ENCODE assay signal across 8 mouse cellular contexts in genomic region chr7:112825339-112825781, GRCm38 (mm10).
DNase-seq lines count a peak whose midpoint lies in the region; ATAC-seq and TF ChIP-seq lines count a peak whose summit lies in the region.

No protein-coding gene starts in this region.

- no peak for TF ChIP-seq CTCF in lung, embryonic 14.5 days (IDR thresholded peaks at IDR 0.05; ENCODE audit: low read depth)
- no peak for TF ChIP-seq CTCF in intestine, postnatal 0 days (IDR thresholded peaks at IDR 0.05; ENCODE audit: low read depth)
- TF ChIP-seq CTCF in olfactory bulb, adult 2 months (IDR thresholded peaks at IDR 0.05; ENCODE audit: insufficient read depth, low read depth, low read length) = no peak

- peak; percentile 62 for DNase-seq in lung, embryonic 14.5 days
- DNase-seq in lung, adult 18-20 months = no peak
- DNase-seq in forebrain, embryonic 14.5 days (ENCODE audit: low spot score) = peak; percentile 82
- no peak for DNase-seq in frontal cortex, postnatal 10 days (ENCODE audit: low spot score in 2 of 2)
- no peak for DNase-seq in urinary bladder, postnatal 4 days (ENCODE audit: low spot score in 2 of 2)

- H3K4me2 ChIP-seq in lung, embryonic 14.5 days = peak overlapping the region; percentile 47
- H3K4me2 ChIP-seq in forebrain, embryonic 14.5 days (ENCODE audit: low read length) = peak overlapping the region; percentile 34
- peak overlapping the region; percentile 55 for H3K4me2 ChIP-seq in intestine, postnatal 0 days (replicated peaks; ENCODE audit: low read depth)

- H3K36me3 ChIP-seq in lung, embryonic 14.5 days (ENCODE audit: insufficient read depth) = no peaks in the 10 kb centered on the region
- H3K36me3 ChIP-seq in forebrain, embryonic 14.5 days (ENCODE audit: control insufficient read depth, insufficient read depth, low read length) = no peaks in the 10 kb centered on the region
- H3K36me3 ChIP-seq in intestine, postnatal 0 days (ENCODE audit: control insufficient read depth, insufficient read depth) = no peaks in the 10 kb centered on the region

- H3K9me3 ChIP-seq in lung, embryonic 14.5 days (ENCODE audit: low read depth, low read length) = no peaks in the 10 kb centered on the region
- no peaks in the 10 kb centered on the region for H3K9me3 ChIP-seq in forebrain, embryonic 14.5 days (replicated peaks; ENCODE audit: control insufficient read depth, low read length)
- H3K9me3 ChIP-seq in intestine, postnatal 0 days (ENCODE audit: control insufficient read depth) = no peaks in the 10 kb centered on the region

- no peak overlapping the region for H3K9ac ChIP-seq in lung, embryonic 14.5 days
- peak overlapping the region; percentile 41; the same call in 1 of the 2 replicates for H3K9ac ChIP-seq in forebrain, embryonic 14.5 days (ENCODE audit: low read length)
- H3K9ac ChIP-seq in intestine, postnatal 0 days (ENCODE audit: low read depth, low read length) = peak overlapping the region; percentile 38; the same call in 1 of the 2 replicates

- 6% methylated on average over 11 of the region's 11 CpGs for WGBS in lung, embryonic 14.5 days
- 2% methylated on average over 11 of the region's 11 CpGs for WGBS in forebrain, embryonic 14.5 days
- 5% methylated on average over 11 of the region's 11 CpGs for WGBS in intestine, postnatal 0 days
- WGBS in olfactory bulb, adult 2 months = 49% methylated on average over 11 of the region's 11 CpGs

- ATAC-seq in lung, embryonic 14.5 days (ENCODE audit: insufficient read depth) = peak; percentile 18; the same call in 1 of the 2 replicates
- ATAC-seq in forebrain, embryonic 14.5 days = peak; percentile 27
- peak; percentile 28 for ATAC-seq in intestine, postnatal 0 days
- no peak for ATAC-seq in cerebellum, adult (ENCODE audit: insufficient number of reproducible peaks, low FRiP score, low TSS enrichment)

- peaks cover 62% of the 10 kb centered on the region for H3K4me1 ChIP-seq in lung, embryonic 14.5 days (ENCODE audit: insufficient read depth)
- H3K4me1 ChIP-seq in forebrain, embryonic 14.5 days (ENCODE audit: control insufficient read depth, insufficient read depth, low read length) = peaks cover 49% of the 10 kb centered on the region
- H3K4me1 ChIP-seq in intestine, postnatal 0 days (replicated peaks; ENCODE audit: control insufficient read depth, insufficient read depth, low read length) = peaks cover 25% of the 10 kb centered on the region
- peaks cover 22% of the 10 kb centered on the region for H3K4me1 ChIP-seq in olfactory bulb, adult 2 months (ENCODE audit: control insufficient read depth, insufficient read depth, low read length)

- TF ChIP-seq POLR2A in olfactory bulb, adult 2 months (IDR thresholded peaks at IDR 0.05; ENCODE audit: insufficient read depth, low read depth, low read length) = no peak

- no peak overlapping the region for H3K4me3 ChIP-seq in lung, embryonic 14.5 days (ENCODE audit: low read depth, low read length)
- H3K4me3 ChIP-seq in forebrain, embryonic 14.5 days (ENCODE audit: low read depth, low read length) = no peak overlapping the region
- H3K4me3 ChIP-seq in intestine, postnatal 0 days (ENCODE audit: low read depth, low read length) = no peak overlapping the region
- no peak overlapping the region for H3K4me3 ChIP-seq in olfactory bulb, adult 2 months (ENCODE audit: insufficient read depth, low read depth, low read length)

- H3K27ac ChIP-seq in lung, embryonic 14.5 days (ENCODE audit: low read depth) = peak overlapping the region; percentile 96
- H3K27ac ChIP-seq in forebrain, embryonic 14.5 days (ENCODE audit: low read depth, low read length) = peak overlapping the region; percentile 89
- H3K27ac ChIP-seq in intestine, postnatal 0 days (ENCODE audit: low read depth, low read length) = peak overlapping the region; percentile 92
- peak overlapping the region; percentile 95 for H3K27ac ChIP-seq in olfactory bulb, adult 2 months (ENCODE audit: insufficient read depth, low read depth, low read length)

- H3K27me3 ChIP-seq in lung, embryonic 14.5 days (ENCODE audit: insufficient read depth, low read length) = no peaks in the 10 kb centered on the region
- H3K27me3 ChIP-seq in forebrain, embryonic 14.5 days (replicated peaks; ENCODE audit: control insufficient read depth, insufficient read depth, low read length) = no peaks in the 10 kb centered on the region
- no peaks in the 10 kb centered on the region for H3K27me3 ChIP-seq in intestine, postnatal 0 days (replicated peaks; ENCODE audit: control insufficient read depth, insufficient read depth, low read length)

Comparison
In these comparisons a context has a peak if more than half of its experiments do, and no peak if none do; other contexts are left out.
1. DNase-seq: peak in lung, embryonic 14.5 days (single experiment) and forebrain, embryonic 14.5 days (single experiment); none in lung, adult 18-20 months (0 of 2), frontal cortex, postnatal 10 days (0 of 2) and urinary bladder, postnatal 4 days (0 of 2).
2. Peak in every context shown above with its lines, with median percentiles within 50 percentile points of each other: H3K27ac ChIP-seq and H3K4me2 ChIP-seq.